Mouse (Mus musculus) urinary bladder, adult 18-20 months (tissue): ENCODE data around the gene Gm10392.

Experiments
- DNase-seq, 2 experiments: peaks; one replicate each; pipeline ENCODE4 v3.0.0; 2022; ENCODE audit warnings: low spot score in 2 of 2, mixed read lengths in 2 of 2

The Gm10392 gene

DNA sequence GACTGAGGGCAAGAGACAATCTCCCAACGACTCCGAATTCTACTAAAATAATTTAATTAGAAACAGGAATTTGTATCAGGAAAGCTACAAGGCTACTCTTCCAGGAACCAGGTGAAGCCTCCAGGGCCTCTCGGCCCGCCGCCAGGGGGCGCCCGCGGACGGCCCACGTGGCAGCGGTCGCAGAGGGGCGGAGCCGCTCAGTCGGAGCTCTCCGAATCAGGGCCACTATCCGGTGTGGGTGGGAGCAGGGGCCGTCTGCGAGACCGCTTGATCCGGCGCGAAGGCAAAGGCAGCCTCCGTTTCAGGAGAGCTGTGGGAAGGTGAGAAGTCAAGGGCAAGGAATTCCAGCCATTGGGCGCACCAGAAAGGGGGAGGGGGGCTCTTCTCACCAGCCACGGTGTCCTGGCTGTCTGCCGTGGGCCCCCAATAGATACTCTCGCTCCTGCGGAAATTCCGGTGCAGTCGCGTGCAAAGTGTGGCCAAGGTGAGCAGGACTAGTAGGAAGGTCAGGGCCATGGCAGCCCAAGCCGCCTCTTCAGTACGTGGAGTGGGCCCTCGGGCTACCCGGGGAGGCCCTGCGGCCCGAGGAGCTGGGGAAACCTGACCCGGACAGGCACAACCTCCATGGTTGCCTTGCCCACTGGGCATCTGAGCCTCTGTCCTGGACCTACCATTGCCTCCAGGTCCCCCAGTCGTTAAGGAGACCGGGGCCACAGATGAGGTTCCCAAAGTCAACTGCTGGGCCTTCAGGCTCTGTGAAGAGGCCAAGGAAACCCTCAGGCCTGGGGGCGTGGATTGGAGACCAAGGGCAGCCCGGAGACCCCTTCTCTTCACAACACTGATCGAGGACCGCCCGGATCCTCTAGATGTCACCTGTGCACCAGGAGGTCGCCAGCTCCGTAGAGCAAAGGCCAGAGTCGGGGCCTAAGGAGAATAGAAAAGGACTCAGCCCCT is 10.7 kb downstream of the Gm10392 start:
- peak; percentile 69 to 73 for DNase-seq

DNA sequence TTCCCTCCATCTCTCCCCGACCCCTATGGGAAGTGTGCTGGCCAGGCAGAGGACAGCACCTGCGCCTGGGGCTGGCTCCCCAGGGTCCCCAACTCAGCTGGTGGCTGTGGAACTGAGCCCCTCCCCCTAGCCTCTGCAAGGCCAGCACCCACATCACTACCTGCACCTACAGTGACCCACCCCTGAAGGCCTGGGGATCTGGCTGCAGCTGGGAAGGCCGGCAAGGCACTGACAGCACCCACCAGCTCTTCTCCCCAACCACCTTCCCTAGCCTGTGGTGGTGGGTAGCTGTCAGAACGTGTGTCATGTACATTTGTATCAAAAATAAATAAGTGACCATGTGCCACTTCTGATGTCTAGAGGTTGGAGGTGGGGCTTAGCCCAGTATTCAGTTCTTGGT is 11.6 kb downstream of the Gm10392 start:
- DNase-seq, result no peak

DNA sequence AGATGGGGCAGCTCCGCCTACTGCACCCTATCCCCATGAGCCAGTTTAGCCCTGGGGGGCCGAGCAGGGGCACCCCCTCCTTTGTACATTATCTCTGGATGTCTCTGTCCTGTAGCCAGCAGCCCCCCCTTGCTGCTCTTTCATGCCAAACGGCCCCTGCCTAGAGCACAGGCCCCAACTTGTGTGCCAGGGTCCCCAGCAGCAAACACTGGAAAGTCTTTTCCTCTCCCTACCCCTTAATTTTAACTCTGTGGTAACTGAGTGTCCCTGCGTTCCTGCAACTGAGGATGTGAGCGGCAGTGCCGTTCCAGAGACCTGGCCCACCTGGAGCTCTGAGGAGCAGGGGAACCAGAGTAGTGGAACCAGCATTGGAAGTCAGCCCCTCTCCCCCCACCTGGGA is 12.1 kb downstream of the Gm10392 start:
- DNase-seq, result no peak

DNA sequence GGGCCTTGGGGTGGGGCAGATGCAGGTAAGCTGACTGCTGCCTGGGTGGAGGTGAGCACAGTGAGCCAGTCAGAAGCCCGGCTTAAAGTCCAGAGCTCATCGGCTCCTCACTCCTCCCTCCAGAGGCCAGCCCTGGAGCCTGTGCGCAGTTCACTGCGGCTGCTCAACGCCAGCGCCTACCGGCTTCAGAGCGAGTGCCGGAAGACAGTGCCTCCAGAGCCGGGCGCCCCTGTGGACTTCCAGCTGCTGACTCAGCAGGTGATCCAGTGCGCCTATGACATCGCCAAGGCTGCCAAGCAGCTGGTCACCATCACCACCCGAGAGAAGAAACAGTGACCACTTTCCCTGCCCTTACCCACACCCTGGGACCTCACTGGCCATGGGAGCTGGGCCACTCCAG is 12.7 kb downstream of the Gm10392 start:
- DNase-seq, result no peak

DNA sequence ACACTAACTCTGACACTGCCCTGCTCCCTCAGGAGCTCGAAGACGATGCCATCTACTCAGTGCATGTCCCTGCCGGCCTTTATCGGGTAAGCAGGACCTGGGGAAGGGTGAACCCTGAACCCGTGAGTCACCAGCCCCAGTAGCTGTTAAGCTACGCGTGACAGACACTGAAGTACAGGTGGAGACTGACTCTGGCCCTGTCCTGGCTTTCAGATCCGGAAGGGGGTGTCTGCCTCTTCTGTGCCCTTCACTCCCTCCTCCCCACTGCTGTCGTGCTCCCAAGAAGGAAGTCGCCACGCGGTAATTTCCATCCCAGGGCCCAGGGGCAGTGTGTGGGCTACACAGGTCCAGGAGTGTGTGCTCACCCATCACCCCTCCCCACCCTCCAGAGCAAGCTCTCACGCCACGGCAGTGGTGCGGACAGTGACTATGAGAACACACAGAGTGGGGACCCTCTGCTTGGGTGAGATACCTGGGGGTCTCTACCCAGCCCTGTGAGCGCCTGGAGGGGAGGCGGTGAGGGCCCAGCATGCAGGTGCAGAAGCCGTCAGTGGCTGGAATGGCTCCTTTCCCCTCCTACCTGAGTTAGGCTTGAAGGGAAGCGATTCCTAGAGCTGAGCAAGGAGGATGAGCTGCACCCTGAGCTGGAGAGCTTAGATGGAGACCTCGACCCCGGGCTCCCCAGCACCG is 13.6 kb downstream of the Gm10392 start:
- DNase-seq, result no peak

DNA sequence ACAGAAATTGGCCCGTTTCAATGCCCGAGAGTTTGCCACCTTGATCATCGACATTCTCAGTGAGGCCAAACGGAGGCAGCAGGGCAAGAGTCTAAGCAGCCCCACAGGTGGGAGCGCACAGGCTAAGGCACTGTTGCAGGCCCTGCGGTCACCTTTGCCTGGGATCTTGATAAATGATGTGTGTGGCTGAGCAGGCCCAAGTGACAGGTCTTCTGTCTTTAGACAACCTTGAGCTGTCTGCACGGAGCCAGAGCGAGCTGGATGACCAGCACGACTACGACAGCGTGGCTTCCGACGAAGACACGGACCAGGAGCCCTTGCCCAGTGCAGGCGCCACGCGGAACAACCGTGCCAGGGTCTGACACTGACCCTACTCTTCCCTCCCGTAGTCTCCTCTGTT is 14.6 kb downstream of the Gm10392 start:
- DNase-seq, result no peak

DNA sequence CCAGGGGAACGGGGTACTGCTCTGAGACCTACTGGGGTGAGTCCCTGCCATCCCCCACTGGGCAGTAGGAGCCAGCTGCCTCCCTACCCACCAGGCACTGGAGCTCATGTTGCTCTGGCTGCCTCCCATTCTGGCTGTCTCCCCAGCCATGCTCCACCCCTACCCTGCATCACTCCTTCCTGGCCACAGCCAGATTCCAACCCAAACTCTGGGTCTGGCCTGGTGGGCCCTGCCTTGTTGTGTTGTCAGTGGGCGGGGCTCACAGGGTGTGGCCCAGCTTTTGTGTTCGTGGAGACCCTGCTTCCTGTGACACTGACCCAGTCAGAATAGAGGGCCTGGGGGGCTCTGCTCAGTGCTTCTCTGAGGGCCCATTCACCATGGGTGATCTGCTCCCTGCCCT is 15.5 kb downstream of the Gm10392 start:
- DNase-seq, result no peak

DNA sequence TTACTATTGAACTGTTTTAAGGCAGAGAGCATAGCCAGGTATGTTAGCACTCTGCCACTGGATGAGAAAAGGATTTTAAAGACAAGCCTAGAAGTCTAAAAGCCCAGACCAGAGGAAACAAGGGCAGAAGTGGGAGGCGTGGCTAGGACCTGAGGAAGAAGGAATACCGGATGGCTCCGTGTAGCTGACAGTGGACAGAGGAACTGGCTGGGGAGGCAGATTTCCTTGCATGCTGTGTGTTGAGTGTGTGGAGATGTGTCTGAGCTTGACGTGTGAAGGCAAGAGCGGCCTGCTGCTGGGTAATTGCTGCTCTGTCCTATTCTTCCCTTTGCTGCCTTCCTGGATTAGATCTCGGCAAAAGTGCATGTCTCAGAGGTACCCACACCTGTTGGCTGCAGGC is 16.5 kb downstream of the Gm10392 start:
- no peak for DNase-seq

DNA sequence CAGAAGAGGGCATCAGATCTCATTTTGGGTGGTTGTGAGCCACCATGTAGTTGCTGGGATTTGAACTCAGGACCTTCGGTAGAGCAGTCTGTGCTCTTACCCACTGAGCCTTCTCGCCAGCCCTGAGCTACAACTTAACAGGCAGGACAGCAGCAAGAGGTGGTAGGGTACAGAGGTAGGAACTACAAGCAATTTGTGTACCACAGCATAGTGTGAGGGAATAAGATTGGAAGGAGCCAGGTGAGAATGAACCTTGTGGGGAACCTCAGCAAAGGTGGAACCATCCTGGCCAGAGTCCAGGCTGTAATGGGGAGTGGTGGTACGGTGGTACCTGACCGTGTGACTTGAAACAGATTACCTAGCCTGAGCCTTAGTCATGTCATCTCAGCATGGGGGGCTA is 17.0 kb downstream of the Gm10392 start:
- DNase-seq, result no peak

DNA sequence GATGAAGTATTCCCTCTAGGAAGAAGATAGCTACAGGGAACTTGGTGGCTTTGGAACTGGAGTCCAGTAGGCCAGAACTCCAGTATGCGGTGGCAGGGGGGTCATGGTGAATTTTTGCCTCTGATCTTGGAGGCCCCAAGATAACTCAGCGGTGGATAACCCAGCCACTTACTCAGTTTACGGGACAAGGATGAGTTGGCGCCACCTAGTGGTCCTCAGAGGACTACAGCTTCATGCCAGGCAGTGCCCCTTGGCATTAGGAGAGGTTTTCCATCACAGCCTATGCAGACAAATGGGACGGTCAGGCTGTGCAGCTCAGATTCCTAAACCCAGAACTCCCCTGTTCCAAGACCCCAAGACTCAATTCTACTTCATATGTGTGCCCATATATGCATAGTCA is 17.6 kb downstream of the Gm10392 start:
- DNase-seq, result peak in 1 of 2 experiments; percentile 57

DNA sequence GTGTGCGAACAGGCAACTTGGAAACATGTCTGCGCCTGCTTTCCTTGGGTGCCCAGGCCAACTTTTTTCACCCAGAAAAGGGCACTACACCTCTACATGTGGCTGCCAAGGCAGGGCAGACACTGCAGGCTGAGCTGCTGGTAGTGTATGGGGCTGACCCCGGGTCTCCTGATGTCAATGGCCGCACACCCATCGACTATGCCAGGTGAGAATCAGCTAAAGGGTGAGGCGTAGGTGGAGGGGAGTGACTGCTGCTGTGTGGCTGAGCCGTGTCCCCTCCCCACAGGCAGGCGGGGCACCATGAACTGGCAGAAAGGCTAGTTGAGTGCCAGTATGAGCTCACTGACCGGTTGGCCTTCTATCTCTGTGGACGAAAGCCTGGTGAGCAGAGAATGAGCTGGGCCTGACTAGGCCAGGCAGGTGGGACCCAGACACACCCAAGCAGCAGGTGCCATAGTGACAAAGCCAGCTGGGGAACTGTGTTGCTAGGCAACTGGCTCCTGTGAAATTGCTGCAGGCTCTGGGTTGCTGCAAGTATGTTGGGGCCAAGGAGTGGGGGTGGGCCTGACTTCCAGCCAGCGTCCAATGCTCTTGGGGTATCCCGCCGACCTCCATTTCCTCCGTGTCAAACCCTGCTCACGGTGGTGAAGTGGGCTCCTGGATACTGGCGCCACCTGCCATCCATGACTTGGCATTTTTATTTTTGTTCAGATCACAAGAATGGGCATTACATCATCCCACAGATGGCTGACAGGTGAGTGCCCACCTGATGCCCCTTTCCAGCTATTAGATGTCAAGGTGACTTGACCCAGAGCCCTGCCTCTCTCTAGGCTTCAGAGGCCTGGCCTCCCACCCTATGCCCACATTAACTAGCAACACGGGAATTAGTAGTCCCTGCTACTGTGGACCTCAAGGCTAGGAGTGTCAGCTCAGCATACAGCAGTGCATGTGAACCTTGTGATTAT is 18.4 kb downstream of the Gm10392 start:
- DNase-seq, result no peak

DNA sequence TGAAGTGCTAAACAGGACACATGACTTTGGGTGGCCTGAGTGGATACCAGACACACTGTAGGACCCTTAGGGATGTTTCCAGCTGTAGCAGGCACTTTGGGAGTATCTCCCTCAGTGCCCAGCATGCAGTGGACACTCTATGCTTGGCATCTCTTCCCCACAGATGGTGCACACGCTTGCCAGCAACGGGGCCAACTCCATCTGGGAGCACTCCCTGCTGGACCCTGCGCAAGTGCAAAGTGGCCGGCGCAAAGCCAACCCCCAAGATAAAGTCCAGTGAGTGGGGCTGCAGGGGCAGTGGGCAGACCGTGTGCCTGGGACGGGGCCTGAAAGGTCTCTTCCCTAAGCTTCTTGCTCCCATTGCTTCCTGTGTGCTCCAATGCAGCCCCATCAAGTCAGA is 19.6 kb downstream of the Gm10392 start:
- no peak for DNase-seq

DNA sequence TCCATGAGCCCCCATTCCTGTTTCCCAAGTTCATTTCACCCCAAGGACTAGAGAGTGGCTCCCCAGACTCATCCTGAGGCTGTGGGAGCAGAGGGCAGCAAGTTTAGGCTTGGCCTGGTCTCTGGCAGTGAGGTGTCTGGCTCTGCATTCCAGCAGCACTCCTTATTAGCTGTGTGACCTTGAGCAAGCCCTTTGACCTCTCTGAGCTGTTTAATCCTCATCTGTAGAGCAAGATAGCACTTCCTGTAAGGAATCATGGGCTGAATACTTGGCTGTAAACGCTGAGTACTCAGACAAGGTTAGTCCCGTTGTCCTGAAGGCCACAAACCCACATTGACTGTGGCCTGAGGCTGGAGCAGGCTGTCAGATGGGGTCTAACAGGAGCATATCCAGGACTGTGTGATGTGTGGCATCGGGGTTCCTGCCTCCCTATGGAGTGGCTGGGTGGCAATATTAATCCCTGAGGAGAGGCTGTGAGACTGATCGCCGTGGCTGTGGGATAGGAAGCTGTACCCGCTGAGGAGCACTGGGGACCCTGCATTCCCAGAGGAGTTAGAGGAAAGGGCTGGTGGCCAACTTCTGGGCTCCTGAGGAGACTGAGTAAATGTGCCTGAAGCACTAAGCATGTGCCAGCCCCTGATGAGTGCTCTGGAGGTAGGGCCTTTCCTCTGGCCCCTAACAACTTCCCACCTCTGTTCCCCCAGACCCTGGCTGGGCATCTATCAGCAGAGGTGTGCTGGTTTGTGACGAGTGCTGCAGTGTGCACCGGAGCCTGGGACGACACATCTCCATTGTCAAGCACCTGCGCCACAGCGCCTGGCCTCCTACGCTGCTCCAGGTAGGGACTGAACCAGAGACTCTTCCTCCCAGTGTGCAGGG is 20.5 kb downstream of the Gm10392 start:
- no peak for DNase-seq

DNA sequence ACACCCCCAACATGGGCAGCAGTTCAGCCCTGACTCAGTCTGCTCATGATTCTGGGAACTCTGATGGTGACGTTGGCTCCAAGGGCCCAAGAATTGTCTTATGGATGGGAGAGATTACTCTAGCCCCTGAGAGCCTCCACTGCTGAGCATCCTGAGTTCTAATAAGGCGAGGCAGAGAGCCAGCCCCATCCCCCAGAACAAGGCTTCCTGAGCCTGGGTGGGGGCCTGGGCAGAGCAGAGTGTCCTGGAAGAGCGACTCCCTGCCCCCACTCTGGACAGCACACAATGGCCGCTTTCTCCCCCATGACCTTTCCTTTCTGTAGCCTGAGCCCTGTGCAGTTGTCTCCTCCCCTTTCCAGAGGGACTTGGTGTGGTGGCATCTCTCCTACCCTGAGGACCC is 21.1 kb downstream of the Gm10392 start:
- DNase-seq, result no peak

DNA sequence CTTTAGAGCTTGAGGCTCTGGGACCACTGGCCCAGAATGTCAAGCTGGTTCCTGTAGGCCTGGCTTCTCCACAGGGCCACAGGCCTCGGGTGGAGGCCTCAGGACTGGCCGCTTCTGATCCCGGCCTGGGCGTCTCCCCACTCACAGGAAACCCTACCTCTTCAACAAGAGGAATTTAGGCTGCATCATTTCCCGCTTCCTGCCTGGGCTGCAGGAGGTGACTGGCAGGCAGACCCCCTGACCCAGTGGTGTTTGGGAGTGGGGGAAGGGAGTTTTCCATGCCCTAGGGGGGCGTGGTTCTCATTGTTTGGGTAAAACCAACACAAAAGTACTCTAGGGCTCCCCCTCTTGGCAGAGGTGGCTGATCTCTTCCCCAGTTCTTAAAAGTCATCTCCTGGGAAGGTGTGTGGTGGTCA is 21.6 kb downstream of the Gm10392 start:
- peak in 1 of 2 experiments; percentile 44 for DNase-seq

DNA sequence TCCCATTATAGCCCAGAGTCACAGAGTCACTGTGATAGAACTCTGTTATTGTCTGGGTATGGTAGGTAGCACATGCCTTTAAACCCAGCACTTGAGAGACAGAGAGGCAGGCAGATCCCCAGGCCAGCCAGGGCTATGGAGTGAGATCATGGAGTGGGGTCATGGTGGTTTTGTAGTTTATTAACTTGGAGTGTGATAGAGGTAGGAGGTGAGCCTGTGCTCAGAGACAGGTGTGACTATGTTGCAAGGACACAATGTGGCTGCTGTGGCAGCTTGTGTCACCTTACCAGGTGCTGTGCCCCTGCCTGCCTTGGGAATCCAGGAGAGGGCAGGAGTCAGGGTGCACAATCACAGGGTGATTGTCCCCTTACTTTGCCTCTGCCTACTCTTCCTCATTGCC is 23.5 kb downstream of the Gm10392 start:
- DNase-seq, result no peak

DNA sequence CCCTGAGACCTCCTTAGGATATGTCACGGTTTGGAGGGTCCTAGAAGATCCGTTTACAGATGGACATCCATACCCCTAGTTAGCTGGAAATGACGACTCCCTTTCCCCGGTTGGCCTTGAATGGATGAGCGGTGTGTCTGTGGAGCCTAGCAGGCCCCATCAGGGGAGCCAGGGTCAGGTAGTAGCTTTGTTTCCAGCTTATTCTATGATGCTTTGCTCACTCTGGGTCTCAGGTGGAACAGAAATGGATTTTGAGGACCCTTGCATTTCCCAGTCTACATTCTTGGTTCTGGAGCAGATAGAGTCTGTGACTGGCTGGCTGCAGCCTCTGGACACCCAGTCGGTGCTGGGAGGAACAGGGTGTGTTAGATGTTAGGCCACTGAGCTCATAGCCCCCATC is 24.2 kb downstream of the Gm10392 start:
- DNase-seq, result no peak

DNA sequence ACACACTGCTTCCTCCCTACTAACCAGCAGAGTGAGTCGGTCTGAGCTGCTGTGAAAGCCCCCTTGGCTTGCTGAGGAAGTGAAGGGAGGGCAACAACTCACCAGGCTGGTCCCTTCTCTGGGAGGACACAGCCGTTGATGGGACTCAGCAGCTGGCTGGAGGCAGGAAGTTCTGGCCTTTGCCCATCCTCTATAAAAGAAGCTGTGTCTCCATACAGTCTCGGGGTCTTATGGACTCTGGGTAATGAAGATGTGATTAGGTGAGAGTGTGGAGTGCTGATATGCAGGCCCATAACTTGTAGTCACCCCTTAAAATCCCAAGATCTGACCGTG is 24.7 kb downstream of the Gm10392 start:
- DNase-seq, result no peak

DNA sequence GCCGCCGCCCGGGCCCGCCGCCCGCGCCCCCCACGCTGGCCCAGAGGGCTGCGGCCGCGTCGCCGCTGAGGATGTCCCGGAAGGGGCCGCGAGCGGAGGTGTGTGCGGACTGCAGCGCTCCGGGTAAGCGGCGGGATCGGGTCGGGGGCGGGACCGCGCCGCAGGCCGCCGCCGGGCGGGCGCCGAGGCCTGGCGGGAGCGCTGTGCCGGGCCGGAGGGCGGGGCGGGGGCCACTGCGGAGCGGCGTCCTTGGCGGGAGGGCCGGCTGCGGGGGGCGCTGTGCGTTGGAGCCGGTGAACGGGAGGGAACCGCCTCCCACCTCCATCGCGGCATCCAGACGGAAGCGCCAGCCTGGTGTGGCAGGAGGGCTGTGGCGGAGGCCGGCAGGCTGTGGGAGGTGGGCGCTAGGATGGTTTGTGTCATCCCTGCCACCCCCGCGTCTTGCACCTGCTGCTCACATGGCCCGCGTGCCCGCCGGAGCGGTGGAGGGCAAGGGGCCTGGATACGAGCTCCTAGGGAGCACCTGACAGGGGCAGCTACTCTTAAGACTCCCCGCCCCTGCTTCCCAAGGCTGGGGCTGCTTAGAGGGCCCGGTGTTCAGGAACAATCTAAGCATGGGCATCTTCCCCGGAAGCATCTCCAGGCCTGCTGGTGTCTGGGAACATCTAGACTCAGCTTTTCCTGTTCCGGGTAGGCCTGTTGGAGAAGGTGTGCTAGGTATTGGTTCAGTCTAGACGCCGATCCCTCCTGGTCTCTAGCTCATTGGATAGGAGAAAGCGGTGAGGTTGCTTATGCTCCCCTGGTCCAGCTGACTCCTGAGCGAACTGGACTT is 25.3 kb downstream of the Gm10392 start, which contains the start of gene Git1:
Gene Git1, plus strand, starts transcription at position 51 of the 832 bp plus-strand sequence.
- DNase-seq, result peak in 1 of 2 experiments; percentile 43

DNA sequence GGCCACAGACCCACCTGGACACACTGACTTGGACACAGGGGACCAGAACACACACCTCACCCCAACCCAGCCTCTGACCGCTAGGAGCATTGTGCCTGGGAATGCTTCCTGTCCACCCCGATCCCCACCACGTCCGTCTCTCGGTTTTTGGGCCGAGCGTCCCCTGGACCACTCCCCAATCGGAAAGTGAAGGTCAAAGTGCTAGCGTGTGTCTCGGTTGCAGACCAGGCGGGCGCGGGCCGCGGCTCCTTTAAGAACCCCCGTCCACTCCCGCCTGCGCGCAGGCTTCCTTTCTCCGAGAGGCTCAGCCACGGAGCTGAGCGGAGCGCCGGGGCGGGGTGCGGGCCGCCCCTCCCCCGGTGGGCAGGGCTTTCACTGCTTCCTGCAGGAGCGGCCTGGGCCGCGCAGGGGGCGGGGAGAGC is 26.1 kb downstream of the Gm10392 start:
- DNase-seq, result peak; percentile 84 to 92
